Mouse (Mus musculus) midbrain, embryonic 10.5 days (tissue): ENCODE measurements around the gene Tff1. TPM values are rescaled to one million over a fixed set of nuclear protein-coding genes. Genes with fewer than 3 reads are reported as not detected.
A peak's percentile ranks its signal among the peaks of the same experiment; 100 is the strongest.

Experiments
- DNase-seq: peaks from one replicate; pipeline ENCODE4 v3.0.0-alpha.2; 2017; ENCODE audit warnings: low spot score
- H3K27ac ChIP-seq: fragments of 300-500 bp; sonication (generic); replicated peaks from 2 replicates; pipeline ENCODE4 v1.5.1; 2016; ENCODE audit warnings: mild to moderate bottlenecking
- H3K27me3 ChIP-seq: fragments of 300-500 bp; sonication (generic); 2 replicates; pipeline ENCODE4 v1.6.1; 2016; ENCODE audit warnings: low read depth, mild to moderate bottlenecking; ENCODE audit not compliant: poor library complexity, severe bottlenecking
- H3K36me3 ChIP-seq: fragments of 300-500 bp; sonication (generic); 2 replicates; pipeline ENCODE4 v1.6.1; 2016; ENCODE audit warnings: mild to moderate bottlenecking, moderate library complexity
- H3K4me1 ChIP-seq: fragments of 300-500 bp; sonication (generic); 2 replicates; pipeline ENCODE4 v1.6.1; 2016
- H3K4me3 ChIP-seq: fragments of 300-500 bp; sonication (generic); 2 replicates; pipeline ENCODE4 v1.5.1; 2016; ENCODE audit warnings: mild to moderate bottlenecking, moderate library complexity
- H3K9me3 ChIP-seq: fragments of 300-500 bp; sonication (generic); replicated peaks from 2 replicates; pipeline ENCODE4 v1.6.1; 2016; ENCODE audit warnings: mild to moderate bottlenecking
- WGBS: fragments of 180-500 bp; shearing (Covaris S2); methylation state at CpG from one replicate; pipeline ENCODE4 v1.1.7; 2016; 5-methylcytosine and 5-hydroxymethylcytosine counted together
- polyA plus RNA-seq: library from polyadenylated mRNA; unstranded; fragments of >200 nt; fragmentation: Nextera tagmentation; extraction: Ambion mirVana; gene quantifications from 2 replicates; pipeline ENCODE4 v1.2.1, GENCODE M21; 2016

Gene Tff1
- not detected in 2 replicates for polyA plus RNA-seq

GRCm38 (mm10) chr17:31165127-31165526, at the start of gene Tff1:
TSS of gene Tff1 (minus strand) at chr17:31165277.
- H3K27ac ChIP-seq, result no peak within 1 kb of the TSS
- DNase-seq, result no peak
- H3K4me1 ChIP-seq, result 0 out of 2 replicates have a peak, but pooled peaks cover 3% of the 10 kb centered on the region
- H3K36me3 ChIP-seq, result no peaks in the 10 kb centered on the region
- H3K9me3 ChIP-seq, result no peaks in the 10 kb centered on the region
- no peak within 1 kb of the TSS for H3K4me3 ChIP-seq
- no peaks in the 10 kb centered on the region for H3K27me3 ChIP-seq
- 86% methylated on average over 6 of the region's 6 CpGs for WGBS

GRCm38 (mm10) chr17:31211881-31212280, 46.8 kb upstream of the Tff1 start:
- Histone ChIP-seq H3K36me3 (no peaks in the 10 kb centered on the region), H3K4me3 (no peak overlapping the region), H3K27me3 (no peaks in the 10 kb centered on the region), H3K27ac (no peak overlapping the region), H3K9me3 (no peaks in the 10 kb centered on the region), H3K4me1 (peaks cover 5% of the 10 kb centered on the region)
- 86% methylated on average over 6 of the region's 6 CpGs for WGBS
- DNase-seq, result no peak

GRCm38 (mm10) chr17:31210299-31210698, 45.2 kb upstream of the Tff1 start:
- Histone ChIP-seq H3K9me3 (no peaks in the 10 kb centered on the region), H3K36me3 (no peaks in the 10 kb centered on the region), H3K4me1 (no peaks in the 10 kb centered on the region), H3K27ac (no peak overlapping the region), H3K27me3 (no peaks in the 10 kb centered on the region), H3K4me3 (no peak overlapping the region)
- no peak for DNase-seq
- WGBS, result 94% methylated on average over 7 of the region's 7 CpGs

- no peaks in the 10 kb centered on the region for H3K36me3 ChIP-seq
- H3K27me3 ChIP-seq, result no peaks in the 10 kb centered on the region
- H3K27ac ChIP-seq, result no peak overlapping the region
- H3K9me3 ChIP-seq, result no peaks in the 10 kb centered on the region
- DNase-seq, result no peak
- H3K4me1 ChIP-seq, result no peaks in the 10 kb centered on the region
- H3K4me3 ChIP-seq, result no peak overlapping the region
- 92% methylated on average over 11 of the region's 11 CpGs for WGBS
Measured at GRCm38 (mm10) chr17:31209376-31209930, 44.4 kb upstream of the Tff1 start.

GRCm38 (mm10) chr17:31208654-31209053, 43.6 kb upstream of the Tff1 start:
- no peaks in the 10 kb centered on the region for H3K27me3 ChIP-seq
- H3K4me1 ChIP-seq, result no peaks in the 10 kb centered on the region
- H3K36me3 ChIP-seq, result no peaks in the 10 kb centered on the region
- H3K9me3 ChIP-seq, result no peaks in the 10 kb centered on the region
- H3K27ac ChIP-seq, result no peak overlapping the region
- no peak overlapping the region for H3K4me3 ChIP-seq
- DNase-seq, result no peak
- 90% methylated on average over 8 of the region's 8 CpGs for WGBS

- 85% methylated on average over 12 of the region's 12 CpGs for WGBS
- H3K9me3 ChIP-seq, result no peaks in the 10 kb centered on the region
- no peak for DNase-seq
- H3K36me3 ChIP-seq, result no peaks in the 10 kb centered on the region
- no peaks in the 10 kb centered on the region for H3K27me3 ChIP-seq
- no peak within 1 kb of the TSS for H3K27ac ChIP-seq
- H3K4me3 ChIP-seq, result no peak within 1 kb of the TSS
- no peaks in the 10 kb centered on the region for H3K4me1 ChIP-seq
Measured at GRCm38 (mm10) chr17:31207771-31208334, 42.8 kb upstream of the Tff1 start, which contains the start of gene Ubash3a. TSS of gene Ubash3a (plus strand) at chr17:31207873.

- DNase-seq, result no peak
- H3K9me3 ChIP-seq, result no peaks in the 10 kb centered on the region
- peaks cover 15% of the 10 kb centered on the region for H3K4me1 ChIP-seq
- WGBS, result 89% methylated on average over 11 of the region's 11 CpGs
- no peak within 1 kb of the TSS for H3K27ac ChIP-seq
- no peaks in the 10 kb centered on the region for H3K27me3 ChIP-seq
- H3K36me3 ChIP-seq, result no peaks in the 10 kb centered on the region
- H3K4me3 ChIP-seq, result no peak within 1 kb of the TSS
Measured at GRCm38 (mm10) chr17:31198877-31199276, 33.8 kb upstream of the Tff1 start, which contains the start of gene Tmprss3. TSS of gene Tmprss3 (minus strand) at chr17:31198977.

GRCm38 (mm10) chr17:31196283-31196682, 31.2 kb upstream of the Tff1 start:
- WGBS, result 90% methylated on average over 7 of the region's 7 CpGs
- H3K27me3 ChIP-seq, result no peaks in the 10 kb centered on the region
- H3K4me1 ChIP-seq, result peaks cover 15% of the 10 kb centered on the region
- H3K36me3 ChIP-seq, result no peaks in the 10 kb centered on the region
- no peaks in the 10 kb centered on the region for H3K9me3 ChIP-seq
- no peak overlapping the region for H3K27ac ChIP-seq
- no peak for DNase-seq
- H3K4me3 ChIP-seq, result no peak overlapping the region

GRCm38 (mm10) chr17:31195207-31195606, 30.1 kb upstream of the Tff1 start:
- no peaks in the 10 kb centered on the region for H3K9me3 ChIP-seq
- DNase-seq, result no peak
- 86% methylated on average over 6 of the region's 6 CpGs for WGBS

GRCm38 (mm10) chr17:31193360-31193759, 28.3 kb upstream of the Tff1 start:
- H3K9me3 ChIP-seq, result no peaks in the 10 kb centered on the region
- H3K27ac ChIP-seq, result 0 out of 2 replicates have a peak overlapping the region, but pooled peaks have one; percentile 1
- H3K4me3 ChIP-seq, result no peak overlapping the region
- WGBS, result 87% methylated on average over 9 of the region's 9 CpGs
- no peaks in the 10 kb centered on the region for H3K36me3 ChIP-seq
- no peaks in the 10 kb centered on the region for H3K27me3 ChIP-seq
- H3K4me1 ChIP-seq, result peaks cover 15% of the 10 kb centered on the region
- no peak for DNase-seq

More at GRCm38 (mm10) chr17:31195207-31195606, 30.1 kb upstream of the Tff1 start:
- H3K27me3 ChIP-seq, result no peaks in the 10 kb centered on the region
- no peak overlapping the region for H3K4me3 ChIP-seq
- H3K36me3 ChIP-seq, result no peaks in the 10 kb centered on the region
- H3K4me1 ChIP-seq, result peaks cover 15% of the 10 kb centered on the region
- H3K27ac ChIP-seq, result no peak overlapping the region; the same call in 1 of the 2 replicates

GRCm38 (mm10) chr17:31192663-31193062, 27.6 kb upstream of the Tff1 start:
- peaks cover 15% of the 10 kb centered on the region for H3K4me1 ChIP-seq
- no peak for DNase-seq
- H3K27ac ChIP-seq, result no peak overlapping the region
- H3K4me3 ChIP-seq, result no peak overlapping the region
- H3K9me3 ChIP-seq, result no peaks in the 10 kb centered on the region
- 69% methylated on average over 2 of the region's 2 CpGs for WGBS
- H3K27me3 ChIP-seq, result no peaks in the 10 kb centered on the region
- H3K36me3 ChIP-seq, result no peaks in the 10 kb centered on the region

- Histone ChIP-seq H3K27me3 (no peaks in the 10 kb centered on the region), H3K4me1 (peaks cover 15% of the 10 kb centered on the region), H3K4me3 (no peak overlapping the region), H3K36me3 (no peaks in the 10 kb centered on the region), H3K9me3 (no peaks in the 10 kb centered on the region), H3K27ac (no peak overlapping the region)
- no peak for DNase-seq
- WGBS, result 86% methylated on average over 8 of the region's 8 CpGs
Measured at GRCm38 (mm10) chr17:31191825-31192224, 26.7 kb upstream of the Tff1 start.

- no peaks in the 10 kb centered on the region for H3K36me3 ChIP-seq
- no peak overlapping the region for H3K27ac ChIP-seq
- no peaks in the 10 kb centered on the region for H3K9me3 ChIP-seq
- H3K27me3 ChIP-seq, result no peaks in the 10 kb centered on the region
- WGBS, result 28% methylated on average over 4 of the region's 4 CpGs
- no peak overlapping the region for H3K4me3 ChIP-seq
- no peaks in the 10 kb centered on the region for H3K4me1 ChIP-seq
- peak; percentile 53 for DNase-seq
Measured at GRCm38 (mm10) chr17:31187370-31187769, 22.3 kb upstream of the Tff1 start.
